Mouse (Mus musculus) lung, postnatal 0 days (tissue): Measurements from ENCODE around the gene Tiam2.

Experiments used
- CTCF ChIP-seq: IDR thresholded peaks from 2 replicates; pipeline ENCODE4 v1.5.1; 2016; ENCODE audit warnings: antibody characterized with exemption, mild to moderate bottlenecking
- EP300 ChIP-seq: IDR thresholded peaks from 2 replicates; pipeline ENCODE4 v1.6.1; 2016; ENCODE audit warnings: antibody characterized with exemption, mild to moderate bottlenecking, control low read depth

DNA sequence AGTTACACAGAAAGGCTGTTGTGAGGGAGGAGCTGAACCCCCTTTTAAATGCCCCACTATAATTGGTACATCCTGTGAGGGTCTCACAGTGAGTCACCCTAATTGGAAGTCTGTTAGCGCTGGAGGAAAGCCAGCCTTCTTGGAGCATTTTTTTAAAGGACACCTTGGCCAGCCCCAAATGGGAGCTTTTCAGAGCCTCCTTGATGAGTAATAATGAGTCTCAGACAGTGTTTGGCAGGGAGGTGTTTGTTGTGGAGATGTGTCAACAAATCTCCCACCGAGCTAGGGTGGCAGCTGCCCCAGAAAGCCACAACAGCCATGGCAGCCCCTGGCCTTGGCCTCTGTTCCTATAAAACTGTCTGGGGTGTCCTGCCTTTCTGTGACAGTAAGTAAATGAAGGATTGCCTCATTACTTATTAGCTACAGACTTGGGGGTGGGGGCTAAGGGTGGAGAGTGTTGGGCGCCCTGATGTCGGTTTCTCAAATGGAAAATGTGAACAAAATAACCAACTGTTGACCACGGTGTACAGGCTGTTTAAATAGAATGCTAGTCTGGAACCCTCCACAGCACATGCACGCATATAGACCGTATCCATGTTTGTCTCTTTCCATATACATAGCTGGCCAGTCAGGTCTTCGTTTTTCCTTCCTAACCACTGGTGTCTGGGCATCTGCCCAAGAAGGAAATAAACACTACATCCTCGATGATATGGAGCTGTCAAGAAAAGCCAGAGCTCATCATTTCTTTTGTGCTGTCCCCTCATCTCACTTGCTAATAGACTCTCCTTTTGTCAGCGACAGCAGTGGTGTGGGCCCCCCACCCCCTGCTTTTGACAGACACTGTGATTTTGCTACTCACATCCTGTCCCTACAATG is 116.4 kb downstream of the Tiam2 start:
- TF ChIP-seq CTCF, result no peak
- no peak for TF ChIP-seq EP300
